Mouse (Mus musculus) right cerebral cortex, postnatal 36 days (tissue): ENCODE data around the gene Vmp1.

Experiments
- DNase-seq, 2 experiments: peaks; one replicate each; pipeline ENCODE4 v3.0.0; 2022; ENCODE audit warnings: low spot score in 2 of 2, mixed read lengths in 1 of 2

The Vmp1 gene

GRCm38 (mm10) chr11:86602116-86602515 lies 81.5 kb downstream of the Vmp1 start:
- no peak for DNase-seq

DNA sequence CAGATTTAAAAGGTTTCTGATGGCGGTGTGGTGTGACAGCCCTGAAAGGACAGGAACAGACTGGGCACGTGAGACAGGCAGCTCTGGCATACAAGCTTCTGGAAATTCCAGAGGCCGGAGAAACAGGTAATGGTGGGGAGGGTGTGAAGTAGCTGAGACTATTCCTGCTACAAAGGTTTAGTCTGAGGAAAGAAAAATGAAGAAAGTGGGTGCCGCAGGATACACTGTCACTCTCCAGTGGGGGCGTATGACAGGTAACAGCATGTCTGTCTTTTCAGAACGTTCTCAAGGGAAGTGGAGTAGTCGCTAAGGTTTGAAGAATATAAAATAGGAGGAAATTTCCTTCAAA lies 83.5 kb downstream of the Vmp1 start:
- no peak for DNase-seq

GRCm38 (mm10) chr11:86599378-86600208 lies 84.0 kb downstream of the Vmp1 start:
- no peak for DNase-seq

- no peak for DNase-seq
Measured at GRCm38 (mm10) chr11:86598572-86598971, 85.1 kb downstream of the Vmp1 start.

DNA sequence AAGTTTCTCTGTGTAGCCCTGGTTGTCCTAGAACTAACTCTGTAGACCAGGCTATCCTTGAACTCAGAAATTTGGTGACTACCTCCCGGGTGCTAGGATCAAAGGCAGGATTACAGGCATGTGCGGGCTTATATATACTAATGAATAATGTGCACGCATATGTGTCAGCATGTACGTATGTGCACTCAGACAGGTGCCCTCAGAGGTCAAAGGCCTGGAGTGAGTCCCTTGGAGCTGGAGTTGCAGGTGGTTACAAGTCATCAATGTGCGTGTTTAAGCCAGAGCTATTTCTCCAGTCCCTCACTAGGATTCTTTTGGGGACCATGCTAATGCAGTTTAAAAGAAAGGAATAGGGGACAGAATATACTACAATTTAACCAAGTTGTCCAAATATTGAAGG lies 85.5 kb downstream of the Vmp1 start:
- DNase-seq: no peak

GRCm38 (mm10) chr11:86596976-86597375 lies 86.7 kb downstream of the Vmp1 start:
- no peak for DNase-seq

- DNase-seq: no peak
Measured at GRCm38 (mm10) chr11:86596187-86596960, 87.3 kb downstream of the Vmp1 start.

DNA sequence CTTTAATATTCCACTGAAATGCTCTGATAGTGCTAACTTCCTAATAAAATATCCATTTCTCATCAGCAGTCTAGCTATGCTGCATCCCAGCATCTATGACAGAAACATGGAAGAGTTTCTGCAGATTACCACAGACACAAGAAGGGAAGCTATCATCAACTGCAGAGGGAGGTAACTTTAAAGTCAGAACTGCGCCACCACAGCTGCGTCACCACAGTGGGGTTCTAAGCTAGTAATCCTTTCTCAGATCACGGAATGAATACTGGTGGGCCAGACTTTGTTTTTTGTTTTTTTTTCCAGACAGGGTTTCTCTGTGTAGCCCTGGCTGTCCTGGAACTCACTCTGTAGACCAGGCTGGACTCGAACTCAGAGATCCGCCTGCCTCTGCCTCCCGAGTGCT lies 88.3 kb downstream of the Vmp1 start:
- no peak for DNase-seq

DNA sequence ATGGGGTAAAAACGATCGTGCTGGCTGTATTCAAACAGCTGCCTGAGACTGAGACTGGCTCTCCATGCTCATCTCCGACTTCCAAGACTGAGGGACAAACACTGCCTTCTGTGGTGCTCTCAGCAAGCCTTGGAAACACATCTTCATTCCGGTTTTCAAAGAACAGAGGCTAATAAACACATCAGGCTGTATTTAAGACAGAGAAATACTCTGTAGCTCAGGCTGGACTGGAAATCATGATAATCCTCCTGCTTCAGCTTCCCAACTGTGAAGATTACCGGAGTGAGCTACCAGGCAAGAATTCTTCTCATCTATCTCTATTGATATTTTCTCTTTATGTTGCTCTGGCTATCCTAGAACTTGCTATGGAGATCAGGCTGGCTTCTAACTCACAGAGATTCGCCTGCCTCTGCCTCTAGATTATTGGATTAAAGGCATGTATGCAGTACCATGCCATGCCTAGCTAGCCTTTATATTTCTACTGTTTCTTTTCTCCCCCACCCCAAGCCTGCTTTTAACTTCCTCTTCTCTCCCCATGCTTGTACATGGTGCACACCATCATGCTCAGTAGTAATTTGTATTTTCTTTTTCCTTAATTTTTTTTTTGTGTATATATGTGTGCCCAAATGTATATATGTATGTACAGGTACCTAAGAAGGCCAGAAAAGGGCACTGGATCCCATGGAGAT lies 89.3 kb downstream of the Vmp1 start:
- no peak for DNase-seq

GRCm38 (mm10) chr11:86593443-86593842 lies 90.2 kb downstream of the Vmp1 start:
- DNase-seq: no peak

- DNase-seq: no peak
Measured at GRCm38 (mm10) chr11:86592993-86593392, 90.6 kb downstream of the Vmp1 start.

DNA sequence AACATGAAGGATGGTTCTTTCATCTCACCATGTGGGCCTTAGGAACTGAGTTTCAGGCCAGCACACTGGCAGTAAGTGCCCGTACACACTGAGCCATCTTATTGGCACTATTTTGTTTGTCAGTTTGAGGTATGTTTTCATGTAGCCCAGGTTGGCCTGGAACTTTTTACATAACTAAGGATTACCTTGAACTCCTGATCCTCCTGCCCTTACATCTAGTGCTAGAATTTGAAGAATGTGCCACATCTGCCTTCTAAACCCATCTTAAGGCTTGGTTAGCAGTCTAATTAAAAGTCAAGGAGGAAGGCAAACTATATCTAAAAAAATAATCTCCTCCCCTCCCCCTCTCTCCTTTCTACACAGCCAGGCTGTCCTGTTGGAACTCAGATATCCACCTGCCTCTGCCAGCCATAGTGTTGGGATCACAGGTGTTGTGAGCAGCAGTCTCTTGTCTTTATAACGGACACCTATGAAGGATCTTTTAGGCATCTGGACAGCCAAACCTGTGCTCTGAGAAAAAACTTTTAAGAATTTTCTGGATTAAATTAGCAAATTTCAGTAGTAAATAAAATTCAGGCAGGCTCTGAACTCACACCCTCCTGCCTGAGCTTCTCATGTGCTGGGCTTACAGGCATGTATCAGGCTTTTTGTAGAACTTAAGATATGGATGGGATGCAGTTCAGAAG lies 91.6 kb downstream of the Vmp1 start:
- no peak for DNase-seq

DNA sequence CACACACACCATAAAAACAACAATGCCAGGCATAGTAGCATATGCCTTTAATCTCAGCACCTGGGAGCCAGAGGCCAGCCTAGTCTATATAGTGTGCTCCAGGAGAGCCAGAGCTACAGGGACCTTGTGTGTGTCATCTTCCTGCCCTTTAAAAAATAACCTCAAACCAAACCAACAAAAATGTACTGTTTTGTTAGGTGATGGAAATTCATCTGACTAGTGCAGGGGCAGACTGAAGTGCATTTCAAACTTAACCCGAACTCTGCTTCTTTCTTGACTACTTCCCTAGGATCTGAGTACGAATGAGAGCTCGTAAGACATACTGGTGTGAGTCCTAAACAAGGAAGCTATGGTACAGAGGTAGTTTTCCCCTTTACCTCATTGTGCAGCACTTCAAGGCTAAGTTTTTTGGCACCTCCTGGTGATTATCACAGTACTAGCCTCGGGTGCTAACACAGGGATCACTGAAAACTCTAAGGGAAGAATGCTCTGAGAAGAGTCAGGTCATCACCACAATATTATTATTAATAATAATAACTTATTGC lies 92.3 kb downstream of the Vmp1 start:
- DNase-seq: no peak

GRCm38 (mm10) chr11:86590579-86590978 lies 93.1 kb downstream of the Vmp1 start:
- DNase-seq: peak; percentile 23 to 64

GRCm38 (mm10) chr11:86590066-86590465 lies 93.6 kb downstream of the Vmp1 start:
- no peak for DNase-seq

DNA sequence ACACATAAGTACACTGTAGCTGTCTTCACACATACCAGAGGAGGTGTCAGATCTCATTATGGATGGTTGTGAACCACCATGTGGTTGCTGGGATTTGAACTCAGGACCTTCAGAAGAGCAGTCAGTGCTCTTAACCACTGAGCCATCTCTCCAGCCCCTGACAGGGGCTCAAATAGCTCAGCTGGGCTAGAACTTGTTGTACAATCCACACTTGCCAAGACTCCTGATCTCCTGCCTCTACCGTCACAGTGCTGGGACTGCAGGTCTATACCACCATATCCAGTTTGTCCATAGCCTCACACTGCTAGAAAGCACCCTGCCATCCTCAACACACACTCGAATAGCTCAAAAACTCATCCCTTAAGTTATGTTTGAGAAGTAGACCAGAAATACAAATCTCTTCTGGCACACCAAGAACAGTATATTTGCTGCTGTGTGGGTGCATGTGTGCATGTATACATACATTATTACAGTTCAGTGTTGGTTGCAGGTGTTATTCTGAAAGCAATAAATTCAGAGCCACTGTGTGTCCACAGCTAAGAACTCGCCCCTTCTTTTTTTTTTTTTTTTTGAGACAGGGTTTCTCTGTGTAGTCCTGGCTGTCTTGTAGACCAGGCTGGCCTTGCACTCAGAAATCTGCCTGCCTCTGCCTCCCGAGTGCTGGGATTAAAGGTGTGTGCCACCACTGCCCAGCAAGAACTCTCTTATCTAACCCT lies 94.9 kb downstream of the Vmp1 start:
- no peak for DNase-seq

GRCm38 (mm10) chr11:86587830-86588229 lies 95.8 kb downstream of the Vmp1 start:
- no peak for DNase-seq

DNA sequence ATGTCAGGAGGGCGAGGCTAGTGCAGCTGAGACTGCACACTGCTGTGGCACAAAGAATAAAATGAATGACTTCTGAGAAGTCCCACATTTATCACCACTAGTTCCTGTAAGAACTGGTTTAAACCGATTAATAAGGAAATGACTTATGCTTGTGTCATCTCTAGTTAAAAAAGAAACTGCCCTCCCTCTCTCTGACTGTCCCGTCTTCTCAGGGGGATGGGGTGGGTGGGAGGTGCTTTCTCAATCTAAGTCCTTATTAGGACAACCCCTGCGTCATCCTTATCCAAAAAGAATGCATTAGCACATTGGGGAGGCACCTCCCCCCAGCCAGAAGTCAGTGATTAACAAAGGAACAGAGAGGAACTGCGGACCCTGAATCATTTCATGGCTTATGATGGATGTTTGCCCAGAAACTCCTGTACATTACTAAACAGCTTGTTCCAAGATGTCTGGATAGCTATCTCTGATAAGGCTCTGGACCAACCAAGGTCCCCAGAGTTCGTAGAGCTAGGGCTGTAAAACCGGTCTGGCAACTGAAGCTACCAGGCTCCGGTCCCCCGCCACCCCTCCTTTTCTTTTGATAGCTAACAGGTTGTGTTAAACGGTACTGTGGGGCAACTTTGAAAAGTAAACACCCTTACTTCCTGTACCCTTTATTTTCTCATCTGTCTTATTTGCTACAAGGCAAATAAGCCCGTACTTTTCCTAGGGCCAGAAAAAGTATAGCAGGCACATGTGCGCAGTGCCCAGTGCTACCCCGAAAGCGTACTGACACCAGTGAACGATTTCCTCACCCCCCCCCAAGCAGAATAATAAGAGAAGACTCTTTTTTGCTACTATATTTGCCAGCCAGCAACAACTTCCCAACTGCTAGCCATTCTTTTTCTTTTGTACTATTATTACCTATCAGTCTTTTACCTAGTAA lies 96.5 kb downstream of the Vmp1 start:
- no peak for DNase-seq

GRCm38 (mm10) chr11:86586177-86586867 lies 97.3 kb downstream of the Vmp1 start:
- DNase-seq: no peak
